Comparison of ENCODE assay signal across 25 mouse cellular contexts in genomic region chr3:30545246-30545645, GRCm38 (mm10). TPM values are rescaled to one million over a fixed set of nuclear protein-coding genes. Genes with fewer than 3 reads are reported as not detected.
DNase-seq lines count a peak whose midpoint lies in the region; ATAC-seq and TF ChIP-seq lines count a peak whose summit lies in the region.
"Had no signal": no experiment of that assay in that cellular context is flagged by ENCODE, and none has a peak within 500 bp of the region (broad histone marks: within the 10 kb centered on the region; RNA-seq: fewer than 3 reads in every experiment).

No protein-coding gene starts in this region.

- H3K9me3 ChIP-seq in lung, embryonic 14.5 days (ENCODE audit: low read depth, low read length), result no peaks in the 10 kb centered on the region
- H3K9me3 ChIP-seq: forebrain, embryonic 10.5 days; G1E; hindbrain, embryonic 12.5 days; hindbrain, embryonic 15.5 days had no signal

- WGBS in lung, embryonic 14.5 days, result 77% methylated on average over 5 of the region's 5 CpGs

- 0 out of 2 replicates have a peak, but pooled peaks cover 4% of the 10 kb centered on the region for H3K4me1 ChIP-seq in lung, embryonic 14.5 days (ENCODE audit: insufficient read depth)

- peak overlapping the region; percentile 47; the same call in 1 of the 2 replicates for H3K27ac ChIP-seq in lung, embryonic 14.5 days (ENCODE audit: low read depth)
- H3K27ac ChIP-seq: forebrain, embryonic 10.5 days; hindbrain, embryonic 12.5 days; hindbrain, embryonic 15.5 days had no signal

- no peaks in the 10 kb centered on the region for H3K27me3 ChIP-seq in lung, embryonic 14.5 days (ENCODE audit: insufficient read depth, low read length)
- H3K27me3 ChIP-seq: hindbrain, embryonic 12.5 days; hindbrain, embryonic 15.5 days had no signal

- H3K36me3 ChIP-seq in lung, embryonic 14.5 days (ENCODE audit: insufficient read depth), result no peaks in the 10 kb centered on the region
- H3K36me3 ChIP-seq: forebrain, embryonic 10.5 days; G1E; hindbrain, embryonic 12.5 days; hindbrain, embryonic 15.5 days had no signal

- no peak for ATAC-seq in lung, embryonic 14.5 days (ENCODE audit: insufficient read depth)
- ATAC-seq: activated CD4-positive, CD25-positive, alpha-beta regulatory T cell, adult 4 months; CD4-positive, CD25-positive, alpha-beta regulatory T cell, adult 4 months; forebrain, embryonic 14.5 days; Patski had no signal

- no peak overlapping the region for H3K9ac ChIP-seq in lung, embryonic 14.5 days
- H3K9ac ChIP-seq: hindbrain, embryonic 12.5 days; hindbrain, embryonic 15.5 days had no signal

- no peak for DNase-seq in lung, embryonic 14.5 days
- DNase-seq in lung, postnatal 25 days (ENCODE audit: low spot score), result no peak
- DNase-seq in ES-CJ7 (ENCODE audit: low read depth, low spot score), result peak; percentile 39
- DNase-seq in ZHBTc4 (ENCODE audit: low read depth, low spot score), result peak; percentile 52
- no peak for DNase-seq in neural tube, embryonic 10.5 days (ENCODE audit: extremely low spot score, low spot score)
- DNase-seq in spleen, postnatal 10 days (ENCODE audit: low spot score in 2 of 2), result no peak
- DNase-seq: adrenal gland, adult 8-10 months; adrenal gland, postnatal 25 days; cerebellum, adult 18-20 months; cerebellum, adult 9-10 months; cerebellum, postnatal 14 days; gastrocnemius, postnatal 25 days had no signal

- no peak for TF ChIP-seq CTCF in lung, embryonic 14.5 days (IDR thresholded peaks at IDR 0.05; ENCODE audit: low read depth)

- H3K4me2 ChIP-seq in lung, embryonic 14.5 days, result no peak overlapping the region
- H3K4me2 ChIP-seq: heart, embryonic 11.5 days; hindbrain, embryonic 12.5 days; hindbrain, embryonic 15.5 days had no signal

- no peak overlapping the region for H3K4me3 ChIP-seq in lung, embryonic 14.5 days (ENCODE audit: low read depth, low read length)
- H3K4me3 ChIP-seq: forebrain, embryonic 10.5 days; hindbrain, embryonic 12.5 days; hindbrain, embryonic 15.5 days had no signal

RNA-seq across cellular contexts. Expression of gene Mecom, which starts 2.6 kb away (rescaled TPM):
- 74.0 and 77.5 TPM in 2 replicates for polyA plus RNA-seq in lung, embryonic 14.5 days (2014; fragmentation: Nextera tagmentation; extraction: Ambion mirVana)
- polyA plus RNA-seq: activated CD4-positive, CD25-positive, alpha-beta regulatory T cell, adult 4 months; G1E had no signal

RNA-seq across cellular contexts. Expression of gene Actrt3, which starts 54.5 kb away (rescaled TPM):
- polyA plus RNA-seq in lung, embryonic 14.5 days (2014; fragmentation: Nextera tagmentation; extraction: Ambion mirVana), result not detected in 2 replicates
- polyA plus RNA-seq: embryonic facial prominence, embryonic 14.5 days; G1E; gonadal fat pad, adult 2 months; heart, embryonic 11.5 days; heart, embryonic 14.5 days; heart, postnatal 0 days; hindbrain, embryonic 12.5 days had no signal

RNA-seq across cellular contexts. Expression of gene Mynn, which starts 56.6 kb away (rescaled TPM):
- polyA plus RNA-seq in lung, embryonic 14.5 days (2014; fragmentation: Nextera tagmentation; extraction: Ambion mirVana), result 30.7 and 35.9 TPM in 2 replicates

Comparison
In these comparisons a context has a peak if more than half of its experiments do, and no peak if none do; other contexts are left out.
1. DNase-seq: peak in ES-CJ7 (single experiment) and ZHBTc4 (single experiment); none in lung, embryonic 14.5 days (single experiment), lung, postnatal 25 days (single experiment), neural tube, embryonic 10.5 days (single experiment) and spleen, postnatal 10 days (0 of 2).